Mouse (Mus musculus) urinary bladder, adult 18-20 months (tissue): ENCODE data around the gene Manba.

Source experiments
- DNase-seq, 2 experiments: peaks; one replicate each; pipeline ENCODE4 v3.0.0; 2022; ENCODE audit warnings: low spot score in 2 of 2, mixed read lengths in 2 of 2

Gene Manba

GRCm38 (mm10) chr3:135581606-135582117 lies 96.3 kb downstream of the Manba start:
- DNase-seq: no peak

GRCm38 (mm10) chr3:135582246-135582645 lies 96.8 kb downstream of the Manba start:
- no peak for DNase-seq

GRCm38 (mm10) chr3:135585482-135585881 lies 100.1 kb downstream of the Manba start:
- no peak for DNase-seq

- no peak for DNase-seq
These were observed 100.6 kb downstream of the Manba start for GRCm38 (mm10) chr3:135586060-135586459.

GRCm38 (mm10) chr3:135586471-135586880 lies 101.1 kb downstream of the Manba start:
- DNase-seq: no peak

GRCm38 (mm10) chr3:135590471-135590870 lies 105.1 kb downstream of the Manba start:
- no peak for DNase-seq

- DNase-seq: no peak
These were observed 106.0 kb downstream of the Manba start for GRCm38 (mm10) chr3:135591376-135591775.

- DNase-seq: no peak
These were observed 106.6 kb downstream of the Manba start for GRCm38 (mm10) chr3:135592011-135592410.

GRCm38 (mm10) chr3:135594238-135594917 lies 109.0 kb downstream of the Manba start:
- DNase-seq: peak in 1 of 2 experiments; percentile 23

GRCm38 (mm10) chr3:135597014-135597413 lies 111.6 kb downstream of the Manba start:
- DNase-seq: no peak

GRCm38 (mm10) chr3:135598355-135598754 lies 112.9 kb downstream of the Manba start:
- DNase-seq: no peak

GRCm38 (mm10) chr3:135602731-135603130 lies 117.3 kb downstream of the Manba start:
- no peak for DNase-seq

GRCm38 (mm10) chr3:135604626-135605417 lies 119.4 kb downstream of the Manba start:
- DNase-seq: no peak

GRCm38 (mm10) chr3:135605474-135605873 lies 120.1 kb downstream of the Manba start:
- DNase-seq: no peak

GRCm38 (mm10) chr3:135606592-135606991 lies 121.2 kb downstream of the Manba start:
- DNase-seq: no peak

GRCm38 (mm10) chr3:135607021-135607420 lies 121.6 kb downstream of the Manba start:
- DNase-seq: no peak

- no peak for DNase-seq
These were observed 122.5 kb downstream of the Manba start for GRCm38 (mm10) chr3:135607660-135608473.

- no peak for DNase-seq
These were observed 124.8 kb downstream of the Manba start for GRCm38 (mm10) chr3:135610221-135610620.

- no peak for DNase-seq
These were observed 129.0 kb downstream of the Manba start for GRCm38 (mm10) chr3:135614376-135614775.

GRCm38 (mm10) chr3:135616730-135617129 lies 131.3 kb downstream of the Manba start:
- no peak for DNase-seq
